Mouse (Mus musculus) layer of hippocampus, adult 2 months (tissue): Measurements from ENCODE around the gene March8. TPM values are rescaled to one million over a fixed set of nuclear protein-coding genes. Genes with fewer than 3 reads are reported as not detected.

Experiments
- DNase-seq, 2 experiments: peaks; one replicate each; pipeline ENCODE4 v3.0.0; 2022; ENCODE audit warnings: low spot score in 2 of 2
- H3K27ac ChIP-seq: fragments of 200-600 bp; 2 replicates; pipeline ENCODE4 v1.8.1; 2022
- H3K4me3 ChIP-seq: fragments of 200-600 bp; 2 replicates; pipeline ENCODE4 v1.8.1; 2022; ENCODE audit warnings: mild to moderate bottlenecking
- CTCF ChIP-seq: fragments of 200-600 bp; conservative IDR thresholded peaks from 2 replicates; pipeline ENCODE4 v1.8.1; 2022; ENCODE audit warnings: antibody characterized with exemption, mild to moderate bottlenecking, moderate library complexity
- total RNA-seq, 2 experiments: library from RNA; stranded (reverse); gene quantifications; 2 replicates each; pipeline ENCODE4 v1.2.3; 2021

March8 gene
- total RNA-seq, 2 experiments from 2014 or later: 46.7 to 48.6 TPM

GRCm38 (mm10) chr6:116356948-116357325 is 19.1 kb downstream of the March8 start:
- no peak overlapping the region for H3K4me3 ChIP-seq
- DNase-seq: peak; percentile 16 to 19
- no peak overlapping the region for H3K27ac ChIP-seq
- TF ChIP-seq CTCF: no peak

GRCm38 (mm10) chr6:116358056-116358455 is 20.2 kb downstream of the March8 start:
- no peak overlapping the region for H3K27ac ChIP-seq
- DNase-seq: no peak
- no peak overlapping the region for H3K4me3 ChIP-seq
- TF ChIP-seq CTCF: no peak

GRCm38 (mm10) chr6:116359256-116359655 is 21.4 kb downstream of the March8 start:
- Histone ChIP-seq H3K4me3 (no peak overlapping the region), H3K27ac (no peak overlapping the region)
- no peak for TF ChIP-seq CTCF
- no peak for DNase-seq

GRCm38 (mm10) chr6:116361463-116361862 is 23.6 kb downstream of the March8 start:
- TF ChIP-seq CTCF: no peak
- H3K27ac ChIP-seq: no peak overlapping the region
- no peak for DNase-seq
- no peak overlapping the region for H3K4me3 ChIP-seq

GRCm38 (mm10) chr6:116361993-116362392 is 24.2 kb downstream of the March8 start:
- no peak for DNase-seq
- TF ChIP-seq CTCF: no peak
- no peak overlapping the region for H3K4me3 ChIP-seq
- no peak overlapping the region for H3K27ac ChIP-seq

- TF ChIP-seq CTCF: no peak
- no peak for DNase-seq
- no peak overlapping the region for H3K4me3 ChIP-seq
- no peak overlapping the region for H3K27ac ChIP-seq
These were observed 30.1 kb downstream of the March8 start for GRCm38 (mm10) chr6:116367971-116368370.

- no peak for TF ChIP-seq CTCF
- DNase-seq: no peak
- no peak overlapping the region for H3K27ac ChIP-seq
- H3K4me3 ChIP-seq: no peak overlapping the region
These were observed 32.0 kb downstream of the March8 start for GRCm38 (mm10) chr6:116369811-116370210.

- Histone ChIP-seq H3K4me3 (no peak overlapping the region), H3K27ac (no peak overlapping the region)
- DNase-seq: no peak
- TF ChIP-seq CTCF: no peak
These were observed 32.6 kb downstream of the March8 start for GRCm38 (mm10) chr6:116370216-116370976.

- DNase-seq: no peak
These were observed 33.7 kb downstream of the March8 start for GRCm38 (mm10) chr6:116371500-116371899.

GRCm38 (mm10) chr6:116374136-116374535 is 36.3 kb downstream of the March8 start:
- no peak for TF ChIP-seq CTCF
- Histone ChIP-seq H3K4me3 (no peak overlapping the region), H3K27ac (no peak overlapping the region)
- no peak for DNase-seq

More at GRCm38 (mm10) chr6:116371500-116371899, 33.7 kb downstream of the March8 start:
- Histone ChIP-seq H3K27ac (no peak overlapping the region), H3K4me3 (no peak overlapping the region)
- no peak for TF ChIP-seq CTCF

GRCm38 (mm10) chr6:116374618-116375017 is 36.8 kb downstream of the March8 start:
- Histone ChIP-seq H3K4me3 (no peak overlapping the region), H3K27ac (no peak overlapping the region)
- no peak for DNase-seq
- no peak for TF ChIP-seq CTCF

GRCm38 (mm10) chr6:116378892-116379291 is 41.1 kb downstream of the March8 start:
- Histone ChIP-seq H3K4me3 (no peak overlapping the region), H3K27ac (no peak overlapping the region)
- no peak for DNase-seq
- TF ChIP-seq CTCF: no peak

- no peak for TF ChIP-seq CTCF
- DNase-seq: no peak
- Histone ChIP-seq H3K27ac (no peak overlapping the region), H3K4me3 (no peak overlapping the region)
These were observed 42.3 kb downstream of the March8 start for GRCm38 (mm10) chr6:116380157-116380556.

GRCm38 (mm10) chr6:116381605-116382004 is 43.8 kb downstream of the March8 start:
- H3K27ac ChIP-seq: no peak overlapping the region
- DNase-seq: no peak
- no peak for TF ChIP-seq CTCF
- H3K4me3 ChIP-seq: no peak overlapping the region
